Mouse (Mus musculus) urinary bladder, postnatal 10 days (tissue): Measurements from ENCODE around the gene Olfr723.
"Not testable (repeated sequence)": the region's sequence is repeated elsewhere in the genome, so short reads cannot be mapped to it uniquely, and the experiment has no call there.

Source experiments
- DNase-seq: peaks from one replicate; pipeline ENCODE4 v3.0.0; 2022; ENCODE audit warnings: low spot score

Gene Olfr723

DNA sequence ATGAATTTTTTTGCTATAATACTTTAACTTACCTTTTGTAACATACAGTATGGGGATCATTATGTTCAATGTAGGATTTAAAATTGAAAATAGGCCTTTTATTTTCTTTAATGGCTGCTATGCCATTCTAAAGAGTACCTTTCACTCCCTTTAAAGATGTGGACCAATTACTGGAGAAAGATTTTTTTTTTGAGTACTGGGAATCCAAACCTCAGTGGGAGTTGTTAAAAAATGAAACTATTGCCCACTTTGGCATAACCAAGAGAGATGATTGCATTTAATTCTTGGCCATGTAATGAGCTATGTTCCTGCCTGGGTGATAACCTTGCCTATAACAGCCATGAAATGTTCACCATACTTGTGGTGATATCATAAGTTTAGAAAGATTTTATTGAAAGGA, at the start of gene Olfr723:
Olfr723 (minus strand) TSS at position 101 of the 400 bp plus-strand sequence.
- not testable (repeated sequence) for DNase-seq

DNA sequence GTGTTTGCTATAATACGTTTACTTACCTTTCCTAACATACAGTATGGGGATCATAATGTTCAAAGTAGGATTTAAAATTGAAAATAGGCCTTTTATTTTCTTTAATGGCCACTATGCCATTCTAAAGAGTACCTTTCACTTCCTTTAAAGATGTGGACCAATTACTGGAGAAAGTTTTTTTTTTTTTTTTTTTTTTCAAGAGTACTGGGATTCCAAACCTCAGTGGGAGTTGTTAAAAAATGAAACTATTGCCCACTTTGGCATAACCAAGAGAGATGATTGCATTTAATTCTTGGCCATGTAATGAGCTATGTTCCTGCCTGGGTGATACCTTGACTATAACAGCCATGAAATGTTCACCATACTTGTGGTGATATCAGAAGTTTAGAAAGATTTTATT, 31.6 kb upstream of the Olfr723 start, which contains the start of gene Olfr724:
Olfr724 (minus strand) TSS at position 101 of the 400 bp plus-strand sequence.
- not testable (repeated sequence) for DNase-seq

DNA sequence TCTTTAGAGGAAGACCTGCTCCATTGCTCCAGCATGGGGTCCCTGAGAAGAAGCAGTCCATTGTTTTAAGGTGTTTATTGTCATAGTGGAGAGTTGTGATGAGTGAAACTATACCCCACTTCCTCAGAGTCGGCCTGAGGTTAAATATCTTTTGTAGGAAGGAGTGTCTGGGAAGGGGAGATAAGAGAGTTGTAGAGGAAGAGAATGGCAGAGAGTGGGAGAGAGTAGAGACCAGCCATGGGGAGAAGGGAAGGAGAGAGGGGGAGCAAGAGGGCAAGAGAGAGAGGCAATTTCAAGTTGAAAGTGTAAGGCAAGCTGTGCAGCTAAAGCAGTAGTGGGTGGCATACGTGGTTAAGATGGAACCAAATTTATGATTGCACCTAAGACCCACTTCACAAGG, 24.3 kb upstream of the Olfr723 start:
- no peak for DNase-seq

DNA sequence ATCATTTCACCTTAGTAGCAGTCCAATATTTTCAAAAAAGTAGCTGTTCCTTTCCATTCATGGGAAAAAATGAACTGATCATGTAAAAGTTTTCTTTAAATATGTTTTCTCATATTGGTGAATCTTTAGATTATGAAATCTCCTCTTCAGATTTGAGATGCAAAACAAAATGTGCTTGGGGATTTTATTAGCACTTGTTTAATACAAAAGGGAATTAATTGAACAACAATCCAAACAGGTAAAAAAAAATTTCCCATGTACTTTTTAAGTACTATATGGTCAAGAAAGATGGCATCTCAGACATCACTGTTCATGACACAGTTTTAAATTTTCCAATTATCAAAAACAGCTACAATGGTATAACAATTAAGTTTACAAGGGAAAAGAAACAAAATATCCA, 29.7 kb downstream of the Olfr723 start, which contains the start of gene Olfr722:
Olfr722 (minus strand) TSS at position 101 of the 400 bp plus-strand sequence.
- no peak for DNase-seq
